Mouse (Mus musculus) olfactory bulb, adult 2 months (tissue): ENCODE data around the gene Ppp1r18.

Experiments
- CTCF ChIP-seq: fragments of 200-500 bp; IDR thresholded peaks from 2 replicates; pipeline ENCODE4 v1.5.1; 2012; ENCODE audit warnings: low read depth, mild to moderate bottlenecking, low read length, moderate library complexity; ENCODE audit not compliant: insufficient read depth
- POLR2A ChIP-seq: fragments of 200-500 bp; IDR thresholded peaks from 2 replicates; pipeline ENCODE4 v1.6.1; 2012; ENCODE audit warnings: mild to moderate bottlenecking, low read depth, low read length, moderate library complexity; ENCODE audit not compliant: insufficient read depth

DNA sequence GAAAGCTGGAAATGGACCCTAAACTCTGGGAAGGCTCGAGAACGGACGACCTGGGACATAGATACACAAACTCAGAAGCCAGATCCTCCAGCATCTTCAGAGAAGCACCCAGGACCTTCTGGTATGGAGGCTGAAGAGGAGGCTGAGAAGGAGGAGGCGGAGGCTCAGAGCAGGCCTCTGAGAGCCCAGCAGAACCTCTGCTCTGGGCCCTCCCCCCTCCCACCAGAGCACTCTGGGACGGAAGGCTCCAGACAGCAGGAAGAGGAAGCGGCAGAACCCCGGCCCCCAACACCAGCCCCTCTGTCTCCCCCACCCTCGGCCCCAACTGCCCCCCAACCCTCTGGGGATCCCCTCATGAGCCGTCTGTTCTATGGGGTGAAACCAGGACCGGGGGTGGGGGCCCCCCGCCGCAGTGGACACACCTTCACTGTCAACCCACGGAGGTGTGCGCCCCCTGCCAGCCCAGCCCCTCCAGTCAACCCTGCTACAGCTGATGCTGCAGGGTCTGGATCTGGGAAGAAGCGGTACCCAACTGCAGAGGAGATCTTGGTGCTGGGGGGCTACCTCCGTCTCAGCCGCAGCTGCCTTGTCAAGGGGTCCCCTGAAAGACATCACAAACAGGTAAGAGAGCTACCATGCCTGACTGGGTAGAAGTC lies 2.9 kb downstream of the Ppp1r18 start:
- TF ChIP-seq POLR2A (no peak), CTCF (no peak)
